Mouse (Mus musculus) urinary bladder, postnatal 25 days (tissue): ENCODE results near the gene Camsap1.

Experiments used
- DNase-seq: peaks from one replicate; pipeline ENCODE4 v3.0.0; 2022; ENCODE audit warnings: low spot score

Camsap1 gene

DNA sequence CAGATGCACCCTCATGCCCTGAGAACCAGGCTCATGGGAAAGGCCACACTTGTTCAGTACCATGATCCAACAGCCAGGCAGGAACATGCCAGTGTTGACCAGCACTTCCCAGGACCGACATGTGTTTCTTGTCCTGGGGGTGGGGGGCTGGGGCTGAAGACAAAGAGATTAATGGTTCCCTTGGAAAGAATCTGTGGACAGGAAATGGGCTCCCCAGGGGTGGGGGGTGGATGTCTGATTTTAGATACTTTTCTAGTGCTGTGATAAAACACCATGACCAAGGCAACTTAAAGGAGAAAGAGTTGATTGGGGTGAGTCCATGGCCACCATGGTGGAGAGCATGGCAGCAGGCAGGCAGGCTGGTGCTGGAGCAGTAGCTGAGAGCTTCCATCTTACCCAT lies 100.8 kb downstream of the Camsap1 start:
- no peak for DNase-seq

DNA sequence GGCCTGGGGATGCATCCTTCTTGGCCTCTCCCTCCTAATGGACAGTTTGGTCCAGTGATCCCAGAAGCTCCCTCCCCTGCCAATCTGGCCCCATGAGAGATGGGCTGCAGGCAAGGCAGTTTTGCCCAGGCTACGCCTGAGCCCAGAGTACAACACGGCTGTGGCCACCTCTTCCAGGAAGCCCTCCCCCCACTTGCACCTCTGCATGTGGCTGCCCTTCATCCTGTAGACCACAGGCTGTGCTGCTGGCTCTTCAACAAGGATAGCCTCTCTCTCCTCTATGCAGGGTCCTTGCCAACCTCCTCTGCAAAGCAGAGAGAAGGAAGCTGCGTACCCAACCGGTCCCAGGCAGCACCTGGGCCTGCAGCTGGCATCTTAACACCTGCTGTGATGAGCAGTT lies 104.0 kb downstream of the Camsap1 start:
- no peak for DNase-seq

DNA sequence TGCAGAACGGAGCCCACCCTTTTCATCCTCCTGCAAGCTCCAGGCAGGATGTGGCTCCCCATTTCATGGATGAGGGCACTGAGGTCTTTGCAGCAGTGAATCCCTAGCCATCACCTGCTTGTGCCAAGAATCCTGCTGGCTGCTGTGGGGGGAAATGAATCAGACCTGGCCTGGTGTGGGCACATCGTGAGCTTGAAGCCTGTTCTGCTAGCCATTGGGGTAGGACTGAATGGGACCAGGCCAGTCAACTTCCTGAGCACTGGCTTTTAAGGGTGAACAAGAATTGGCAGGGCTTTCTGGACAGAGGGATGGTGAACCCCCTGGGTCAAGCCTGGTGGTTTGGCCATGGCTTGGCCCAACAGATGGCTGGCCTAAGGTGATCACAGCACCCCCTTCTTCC lies 104.6 kb downstream of the Camsap1 start:
- DNase-seq = no peak

GRCm38 (mm10) chr2:25877736-25878268 lies 105.3 kb downstream of the Camsap1 start:
- no peak for DNase-seq

DNA sequence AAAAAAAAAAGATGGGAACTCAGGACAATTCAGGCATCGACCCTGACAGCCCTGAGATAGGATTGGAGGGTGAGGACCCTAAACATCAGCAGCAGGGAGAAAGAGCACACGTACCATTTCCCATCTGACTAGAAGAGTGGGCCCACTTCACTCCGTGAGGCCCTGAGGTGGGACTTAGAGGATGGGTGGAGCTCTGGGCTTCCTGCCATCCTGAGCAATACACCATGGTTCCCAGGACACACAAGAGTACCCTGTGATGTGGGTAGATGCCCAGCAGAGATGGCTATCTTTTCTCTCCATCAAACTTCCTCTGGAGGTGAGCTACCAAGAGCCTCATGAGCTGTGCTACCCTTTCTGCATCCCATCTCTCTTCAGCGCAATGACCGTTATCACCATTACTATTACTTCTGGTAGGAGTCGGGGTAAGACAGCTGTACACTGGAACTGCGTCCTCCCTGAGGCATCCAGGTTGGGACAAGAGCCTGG lies 105.8 kb downstream of the Camsap1 start:
- DNase-seq = no peak
